Mouse (Mus musculus): ENCODE data around the gene Stmn3.

Stmn3 gene

DNA sequence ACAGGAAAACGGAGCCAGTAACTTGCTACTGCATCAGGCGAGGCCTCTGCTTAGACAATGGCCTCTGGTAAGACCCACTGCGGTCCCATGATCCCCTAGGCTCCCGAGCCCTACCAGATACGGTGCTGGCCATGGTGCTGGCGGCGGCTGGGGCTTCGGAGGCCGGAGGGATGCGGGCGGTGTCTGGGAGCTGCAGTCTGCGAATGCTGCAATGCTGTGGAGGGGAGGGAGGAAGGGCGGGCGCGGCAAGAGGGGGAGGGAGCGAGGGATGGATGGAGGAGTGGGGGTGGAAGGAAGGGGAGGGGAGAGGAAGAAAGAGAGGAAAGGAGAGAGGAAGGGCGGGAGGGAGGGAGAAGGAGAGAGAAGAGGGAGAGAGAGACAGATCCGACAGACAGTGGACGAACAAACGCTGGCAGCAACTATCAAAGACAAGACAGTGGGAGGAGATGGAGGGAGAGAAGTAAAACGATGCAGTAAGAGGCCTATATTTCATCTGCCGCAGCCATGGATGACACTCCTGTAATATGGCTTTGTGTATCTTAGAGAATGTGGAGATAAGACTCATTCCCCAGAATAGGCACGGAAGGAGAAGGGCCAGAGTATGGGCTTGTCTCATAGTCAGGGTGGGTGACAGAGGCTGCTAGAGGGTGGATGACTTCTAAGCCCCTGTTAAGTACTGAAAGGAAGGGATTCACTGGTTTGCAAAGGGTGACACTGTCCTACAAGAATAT, at the start of gene Stmn3:
Stmn3 (minus strand) TSS at position 421 of the 731 bp plus-strand sequence.
- DNase-seq, result peak; percentile 51 to 69

DNA sequence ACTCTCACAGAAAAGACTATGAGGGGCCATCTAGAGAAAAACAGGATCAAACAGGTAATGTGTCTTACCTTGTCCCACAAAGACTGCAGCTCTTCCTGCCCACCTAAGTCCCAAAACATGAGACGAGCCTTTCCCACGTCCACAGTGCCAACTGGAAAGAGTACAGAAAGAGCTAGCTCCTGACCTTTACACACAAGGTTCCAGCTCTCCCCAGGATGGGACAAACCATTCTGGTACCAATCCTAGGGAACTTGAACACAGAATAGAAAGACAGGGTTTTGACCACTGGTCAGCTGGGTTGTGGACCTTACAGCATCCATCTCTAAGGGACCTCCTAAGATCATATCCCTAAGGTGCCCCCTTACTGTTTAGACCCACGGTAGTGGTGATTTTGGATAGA, 49.6 kb upstream of the Stmn3 start:
- DNase-seq, result no peak

DNA sequence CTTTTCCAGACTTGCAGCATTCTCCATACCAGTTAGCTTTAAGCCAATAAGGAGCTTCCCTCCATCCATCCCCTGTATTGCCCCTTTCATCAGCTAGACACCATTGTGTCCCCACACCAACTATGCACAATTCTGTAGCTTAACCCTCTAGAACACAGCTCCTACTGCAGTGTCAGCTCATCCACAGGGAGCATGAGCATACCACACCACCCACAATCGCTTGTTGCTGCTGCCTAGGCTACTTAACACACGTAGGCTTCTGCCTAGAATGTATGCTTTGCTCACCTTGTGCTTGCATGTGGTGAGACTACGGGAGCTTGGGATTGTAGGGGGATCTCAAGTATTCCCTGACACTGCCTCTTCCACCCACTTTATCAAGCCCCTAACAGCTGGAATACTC, 42.5 kb upstream of the Stmn3 start:
- DNase-seq, result no peak

DNA sequence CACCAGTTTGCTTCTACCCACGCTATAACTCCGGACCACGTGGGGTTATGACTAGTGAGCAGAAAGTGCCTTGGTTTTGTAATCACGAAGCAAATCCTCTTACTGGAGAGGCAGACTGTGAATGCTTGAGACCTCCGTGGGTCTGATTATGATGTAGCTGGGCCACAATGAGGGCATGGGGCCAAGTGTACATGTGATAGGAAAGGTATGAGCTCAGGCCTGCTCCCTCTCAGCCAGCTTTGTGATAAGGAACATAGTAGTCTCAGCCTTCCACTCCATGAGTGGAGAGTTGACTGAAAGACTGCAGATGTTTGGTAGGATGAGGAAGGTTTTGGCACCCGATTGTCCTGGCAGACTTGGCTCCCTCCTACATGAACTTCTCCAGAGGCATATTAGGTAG, 28.5 kb upstream of the Stmn3 start:
- DNase-seq, result no peak

DNA sequence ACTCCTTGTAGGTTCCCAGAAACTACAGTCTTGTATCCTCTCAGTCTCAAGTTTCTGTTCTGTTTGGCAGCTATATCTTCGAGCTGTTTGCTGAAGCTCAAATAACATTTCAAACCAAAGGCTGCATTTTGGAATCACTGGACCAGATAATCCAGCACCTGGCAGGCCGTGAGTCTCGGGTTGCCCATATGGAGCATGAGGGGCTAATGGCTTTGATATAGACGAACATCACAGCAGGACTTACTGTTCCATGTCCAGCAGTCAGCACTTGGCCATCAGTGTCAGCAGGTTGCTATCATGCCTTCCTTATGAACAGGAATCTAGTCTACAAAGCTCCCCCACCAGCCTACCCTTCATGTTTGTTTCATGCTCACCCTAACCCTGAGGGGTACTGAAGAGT, 26.1 kb upstream of the Stmn3 start:
- no peak for DNase-seq

DNA sequence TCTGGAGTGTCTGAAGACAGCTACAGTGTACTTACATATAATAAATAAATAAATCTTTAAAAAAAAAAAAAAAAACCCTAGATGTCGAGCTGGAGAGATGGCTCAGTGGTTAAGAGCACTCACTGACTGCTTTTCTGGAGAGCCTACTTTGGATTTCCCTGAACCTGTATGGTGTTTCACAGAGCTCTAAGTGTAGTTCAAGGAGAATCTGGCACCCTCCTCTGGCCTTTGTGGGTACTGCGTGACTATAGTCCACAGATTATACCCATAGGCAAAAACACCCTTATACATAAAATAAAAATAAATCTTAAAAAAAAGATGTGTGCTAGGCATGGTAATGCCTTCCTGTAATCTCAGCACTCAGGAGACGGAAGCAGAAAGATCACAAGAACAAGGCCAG, 19.7 kb upstream of the Stmn3 start:
- peak; percentile 68 to 90 for DNase-seq

DNA sequence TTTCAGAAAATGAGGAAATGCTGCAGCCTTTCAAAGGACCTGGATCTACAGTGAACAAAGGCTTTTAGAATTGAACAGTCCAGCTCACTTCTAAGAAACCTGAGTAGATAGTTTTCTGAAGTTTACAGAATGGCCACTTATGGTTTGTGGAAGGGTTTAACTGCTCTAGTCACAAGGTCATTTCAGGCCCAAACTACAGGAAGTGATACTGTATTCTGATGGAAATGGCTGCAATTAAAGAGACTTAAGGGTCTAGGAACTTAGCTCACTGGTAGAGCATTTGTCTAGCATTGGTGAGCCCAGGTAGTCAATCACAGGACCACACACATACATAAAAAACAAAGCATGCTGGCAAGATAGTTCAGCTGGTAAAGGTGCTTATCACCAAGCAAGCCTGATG, 18.2 kb upstream of the Stmn3 start:
- DNase-seq, result no peak

DNA sequence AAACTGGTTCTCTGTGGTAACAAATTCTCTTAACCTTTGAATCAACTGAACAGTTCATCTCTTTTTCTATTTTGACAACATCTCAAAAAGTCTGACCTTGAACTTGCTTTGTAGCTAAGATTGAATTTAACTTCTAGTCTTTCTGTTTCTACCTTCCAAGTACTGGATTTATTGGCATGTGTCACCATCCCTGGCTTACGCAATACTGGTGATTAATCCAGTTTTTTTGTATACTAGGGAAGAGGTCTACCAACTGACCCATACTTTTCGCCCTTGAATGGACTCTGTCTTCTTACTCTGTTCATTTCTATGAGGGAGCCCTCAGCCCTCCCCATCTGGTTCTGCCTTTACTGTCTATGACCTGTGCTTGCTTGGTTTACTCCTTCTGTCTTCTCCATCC, 11.8 kb upstream of the Stmn3 start:
- no peak for DNase-seq

DNA sequence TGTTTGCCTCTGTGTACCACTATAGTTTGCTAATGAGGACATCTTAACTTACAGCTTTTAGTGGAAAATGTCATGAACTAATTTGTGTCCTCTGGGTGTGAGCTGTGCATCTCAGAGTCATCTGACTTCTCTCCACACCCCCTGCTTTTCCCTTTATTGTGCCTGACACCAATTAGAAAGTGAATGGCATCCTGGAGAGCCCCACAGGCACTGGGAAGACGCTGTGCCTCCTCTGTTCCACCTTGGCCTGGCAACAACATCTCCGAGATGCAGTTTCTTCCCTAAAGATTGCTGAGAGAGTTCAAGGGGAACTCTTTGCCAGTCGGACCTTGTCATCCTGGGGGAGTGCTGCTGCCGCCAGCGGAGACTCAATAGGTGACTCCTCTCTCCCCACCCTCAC, 7.8 kb upstream of the Stmn3 start:
- no peak for DNase-seq

DNA sequence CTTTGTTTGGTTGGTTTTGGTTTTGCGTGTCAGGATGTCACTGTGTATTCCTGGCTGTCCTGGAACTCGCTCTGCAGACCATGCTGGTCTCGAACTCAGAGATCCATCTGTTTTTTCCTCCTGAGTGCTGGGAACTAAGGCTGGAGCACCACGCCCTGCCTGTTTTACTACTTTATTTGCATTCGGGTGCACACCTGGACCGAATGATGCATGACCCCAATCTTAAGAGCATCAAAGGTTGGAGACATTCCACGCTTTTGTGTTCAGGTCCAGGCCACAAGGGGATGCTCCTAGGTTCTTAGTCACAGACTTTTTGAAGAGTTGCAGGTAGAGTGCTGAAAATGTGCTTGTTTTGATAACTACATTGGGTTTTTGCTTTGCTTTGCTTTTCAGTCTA, 5.8 kb upstream of the Stmn3 start:
- DNase-seq, result no peak

DNA sequence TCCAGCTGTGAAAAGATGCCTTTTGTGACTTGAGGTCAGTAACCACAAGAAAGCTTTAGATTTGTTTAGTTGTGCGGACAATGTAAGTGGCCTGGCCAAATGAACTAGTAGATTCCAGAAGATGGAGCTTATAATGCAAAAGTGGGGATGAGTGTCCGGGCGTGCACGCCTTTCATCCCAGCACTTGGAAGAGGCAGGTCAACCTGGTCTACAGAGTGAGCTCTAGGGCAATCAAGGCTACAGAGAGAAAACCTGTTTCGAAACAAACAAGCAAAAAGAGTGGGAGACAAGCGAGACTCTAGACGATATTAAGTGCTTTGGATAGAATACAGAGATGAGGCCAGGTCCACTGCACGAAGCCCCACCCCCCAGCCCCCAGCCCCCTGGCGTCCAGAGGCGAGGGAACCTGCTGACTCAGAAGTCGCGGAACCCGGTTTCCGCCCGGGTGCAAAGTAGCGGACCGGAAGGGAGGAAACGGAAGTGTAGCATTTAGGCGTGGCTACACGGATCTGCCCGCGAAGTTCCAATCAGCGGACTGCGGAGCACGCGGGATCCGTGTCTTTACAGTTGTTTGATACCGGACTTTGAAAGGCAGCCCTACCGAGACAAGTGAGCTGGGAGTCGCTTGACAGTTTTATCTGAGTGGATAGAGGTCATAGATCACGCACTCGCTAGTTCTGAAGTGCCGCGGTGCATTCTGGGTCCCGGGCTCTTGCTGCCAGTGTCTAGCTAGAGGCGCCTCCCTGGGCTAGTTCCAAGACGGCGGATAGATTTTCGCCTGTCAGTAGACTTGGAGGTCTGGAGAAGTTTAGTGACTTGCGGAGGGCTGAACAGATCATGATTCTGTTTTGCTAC, 5.2 kb upstream of the Stmn3 start, which contains the start of gene Rtel1:
Rtel1 (plus strand) TSS at position 492 of the 855 bp plus-strand sequence.
- peak; percentile 87 to 89 for DNase-seq

DNA sequence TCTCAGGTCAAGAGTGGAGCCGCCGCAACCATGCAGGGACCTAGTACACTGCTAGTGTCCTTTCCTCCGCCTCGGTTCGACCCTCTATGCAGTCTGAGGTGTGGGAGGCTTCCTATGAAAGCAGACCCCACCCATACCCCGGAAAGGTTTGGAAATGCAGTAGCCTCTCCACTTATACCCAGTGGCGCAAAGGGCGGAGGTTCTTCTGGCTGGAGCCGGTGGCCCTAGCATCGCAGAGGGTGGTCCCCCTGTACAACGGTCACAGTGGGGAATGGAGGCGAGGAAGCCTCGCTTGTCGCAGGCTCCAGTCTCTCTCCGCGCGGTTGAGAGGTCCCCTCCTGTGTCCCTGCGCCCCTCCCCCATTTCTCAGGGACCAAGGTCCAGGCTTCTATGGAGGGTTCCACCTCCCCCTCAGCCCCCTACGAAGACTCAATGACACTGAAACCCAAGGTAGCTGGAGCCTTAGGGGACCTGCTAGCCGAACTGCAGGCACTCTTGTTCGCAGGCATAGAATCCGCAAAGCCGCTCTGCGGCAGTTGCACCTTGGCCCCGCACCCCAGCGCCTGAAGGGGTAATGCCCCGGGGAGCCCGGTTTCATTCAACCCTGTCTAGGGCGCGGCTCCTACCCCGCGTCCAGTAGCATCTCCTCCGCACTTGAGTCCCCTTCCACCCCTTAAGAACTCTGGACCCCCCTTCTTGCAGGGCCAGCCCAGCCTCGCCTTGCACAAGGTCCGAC, 788 bp downstream of the Stmn3 start:
- DNase-seq, result no peak

DNA sequence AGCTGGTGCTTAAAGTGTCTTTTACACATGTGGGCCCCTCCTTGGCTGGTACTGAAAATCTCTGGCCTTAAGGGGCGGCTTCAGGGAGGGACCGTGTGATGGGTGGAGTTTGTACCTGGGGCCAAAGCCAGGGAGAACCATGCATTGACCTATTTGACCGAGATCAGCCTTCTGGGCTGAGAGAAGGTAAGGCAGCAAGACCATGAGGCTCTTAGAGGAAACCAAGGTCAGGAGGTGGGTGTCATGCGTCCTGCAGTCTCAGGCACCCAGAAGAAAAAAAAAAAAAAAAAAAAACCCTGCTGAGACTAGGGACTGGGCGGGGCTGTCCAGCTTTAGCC, 1.3 kb downstream of the Stmn3 start:
- no peak for DNase-seq

DNA sequence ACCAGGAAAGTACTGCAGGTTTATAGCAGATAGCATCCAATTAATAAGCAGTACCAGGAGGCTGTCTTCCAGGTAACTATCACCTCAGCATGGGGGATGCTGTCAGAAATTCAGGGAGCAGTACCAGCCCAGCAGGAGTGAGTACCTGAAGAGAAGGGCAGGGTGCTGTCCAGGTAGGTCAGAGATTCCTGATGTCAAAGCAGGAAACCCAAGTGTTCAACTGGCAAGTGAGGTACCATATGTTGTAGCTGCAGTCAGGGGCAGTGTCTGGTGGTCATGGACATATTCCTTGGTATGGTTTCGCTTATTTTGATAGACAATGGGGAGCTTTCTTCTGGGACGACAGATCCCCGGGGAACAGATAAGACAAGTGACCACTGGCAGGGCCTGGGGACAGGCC, 1.9 kb downstream of the Stmn3 start:
- no peak for DNase-seq

DNA sequence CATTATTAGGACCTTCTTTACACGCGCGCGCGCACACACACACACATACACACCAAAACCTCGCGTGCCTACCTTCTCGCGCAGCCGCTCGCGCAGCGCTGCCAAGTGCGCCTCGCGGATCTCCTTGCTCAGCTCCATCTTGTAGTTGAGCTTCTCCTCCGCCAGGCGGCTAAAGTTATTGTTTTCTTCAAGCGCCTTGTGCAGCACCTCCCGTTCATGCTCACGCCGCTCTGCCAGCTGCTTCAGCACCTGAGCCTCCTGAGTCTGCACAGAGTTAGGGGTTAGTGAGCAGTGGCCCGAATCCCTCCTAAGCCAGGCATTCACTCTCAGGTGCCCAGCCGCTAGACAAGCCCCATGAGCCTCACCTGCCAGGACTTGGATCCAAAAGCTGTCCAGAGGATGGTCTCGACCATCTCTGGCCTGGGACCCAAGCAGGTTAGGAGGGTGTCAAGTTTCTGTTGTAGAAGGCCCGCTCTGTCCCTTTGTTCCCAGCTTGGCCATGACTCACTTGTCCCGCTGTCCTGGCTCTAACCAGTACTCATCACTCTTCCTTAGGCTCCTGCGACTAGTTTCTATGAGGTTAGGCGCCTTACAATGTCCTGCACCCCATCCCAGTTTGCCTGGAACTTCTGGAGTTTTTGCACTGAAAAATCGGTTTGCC, 7.0 kb downstream of the Stmn3 start:
- peak; percentile 66 to 74 for DNase-seq

DNA sequence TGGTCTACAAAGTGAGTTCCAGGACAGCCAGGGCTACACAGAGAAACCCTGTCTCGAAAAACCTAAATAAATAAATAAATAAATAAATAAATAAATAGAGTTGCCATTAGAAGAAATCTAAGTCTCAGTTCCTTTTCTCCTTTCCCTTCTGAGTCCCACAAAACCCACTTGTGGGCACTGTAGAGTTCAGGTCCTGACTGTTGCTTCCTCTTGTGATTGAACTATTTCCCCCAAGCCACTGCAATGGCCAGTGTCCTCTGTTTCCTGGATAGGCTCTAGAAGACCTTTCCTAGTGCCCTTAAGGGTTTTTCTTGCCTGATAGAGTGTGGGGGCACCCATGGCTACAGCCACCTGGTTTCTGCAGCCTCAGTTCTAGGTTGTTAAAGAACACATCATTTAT, 9.4 kb downstream of the Stmn3 start:
- DNase-seq, result no peak

DNA sequence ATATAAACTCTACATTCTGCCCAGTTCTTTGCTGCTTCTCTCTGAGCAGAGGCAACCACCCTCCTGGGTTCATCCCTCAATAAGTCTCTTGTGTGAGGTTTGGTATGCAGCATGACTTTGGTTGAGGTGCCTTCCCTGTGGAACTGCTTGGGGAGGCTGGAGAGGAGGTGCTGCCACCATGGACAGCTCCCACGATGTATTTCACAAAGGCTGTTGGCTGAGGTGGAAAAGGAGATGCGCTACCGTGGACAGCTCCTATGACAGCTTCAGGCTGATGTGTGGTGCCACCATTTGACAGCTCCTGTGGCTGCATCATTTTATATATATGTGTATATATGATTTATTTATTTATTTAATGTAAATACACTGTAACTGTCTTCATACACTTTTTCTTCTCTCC, 12.3 kb downstream of the Stmn3 start:
- DNase-seq, result peak in 1 of 2 experiments; percentile 18

DNA sequence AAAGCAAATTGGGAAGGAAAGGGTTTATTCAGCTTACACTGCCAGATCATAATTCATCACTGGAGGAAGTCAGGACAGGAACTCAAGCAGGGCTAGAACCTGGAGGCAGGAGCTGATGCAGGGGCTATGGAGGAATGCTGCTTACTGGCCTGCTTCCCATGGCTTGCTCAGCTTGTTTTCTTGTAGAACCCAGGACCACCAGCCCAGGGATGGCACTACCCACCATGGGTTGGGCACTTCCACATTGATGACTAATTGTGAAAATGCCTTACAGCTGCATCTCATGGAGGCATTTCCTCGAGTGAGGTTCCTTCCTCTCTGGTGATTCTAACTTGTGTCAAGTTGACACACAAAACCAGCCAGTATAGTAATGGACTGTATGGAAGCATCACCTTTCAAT, 23.4 kb downstream of the Stmn3 start:
- DNase-seq, result no peak

DNA sequence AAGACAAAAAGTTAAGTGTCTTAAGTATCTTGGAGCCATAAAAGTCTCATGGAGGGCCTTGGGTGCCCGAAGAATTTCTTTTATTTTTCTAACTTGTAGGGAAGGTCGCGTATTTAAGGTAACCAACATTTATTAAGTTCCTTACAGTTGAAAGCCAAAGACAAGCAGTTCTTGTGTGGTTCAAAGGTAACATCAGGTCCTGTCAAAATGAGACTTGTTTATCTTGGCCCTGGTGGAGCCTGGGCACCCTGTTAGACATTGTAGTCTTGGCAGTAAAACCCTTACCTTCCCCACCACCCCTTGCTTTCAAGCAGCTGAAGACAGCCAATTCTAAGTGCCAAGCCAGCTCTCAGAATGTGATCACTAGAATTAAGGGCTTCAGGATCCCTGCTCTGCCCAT, 25.6 kb downstream of the Stmn3 start:
- DNase-seq, result peak in 1 of 2 experiments; percentile 32

DNA sequence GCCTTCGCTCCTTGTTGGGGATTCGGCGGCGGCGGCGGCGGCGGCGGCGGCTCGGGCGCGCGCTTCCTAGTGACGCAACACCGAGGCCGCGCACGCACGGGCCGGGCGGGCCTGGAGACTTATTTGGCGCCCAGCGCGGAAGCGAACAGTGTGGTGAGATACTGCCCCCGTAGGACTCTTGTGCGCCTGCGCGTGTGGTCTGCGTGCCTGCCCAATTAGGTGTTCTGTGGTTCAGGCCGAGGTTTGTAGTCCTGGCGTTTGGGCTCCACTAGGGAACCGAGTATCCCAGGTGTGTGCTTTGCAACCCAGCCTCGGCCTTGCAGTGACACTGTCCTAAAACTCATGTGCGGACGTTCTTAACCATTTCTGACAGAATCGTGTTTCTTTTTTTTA, 26.3 kb downstream of the Stmn3 start, which contains the start of gene Gmeb2:
Gmeb2 (minus strand) TSS at position 78 of the 393 bp plus-strand sequence.
- peak; percentile 95 to 98 for DNase-seq

DNA sequence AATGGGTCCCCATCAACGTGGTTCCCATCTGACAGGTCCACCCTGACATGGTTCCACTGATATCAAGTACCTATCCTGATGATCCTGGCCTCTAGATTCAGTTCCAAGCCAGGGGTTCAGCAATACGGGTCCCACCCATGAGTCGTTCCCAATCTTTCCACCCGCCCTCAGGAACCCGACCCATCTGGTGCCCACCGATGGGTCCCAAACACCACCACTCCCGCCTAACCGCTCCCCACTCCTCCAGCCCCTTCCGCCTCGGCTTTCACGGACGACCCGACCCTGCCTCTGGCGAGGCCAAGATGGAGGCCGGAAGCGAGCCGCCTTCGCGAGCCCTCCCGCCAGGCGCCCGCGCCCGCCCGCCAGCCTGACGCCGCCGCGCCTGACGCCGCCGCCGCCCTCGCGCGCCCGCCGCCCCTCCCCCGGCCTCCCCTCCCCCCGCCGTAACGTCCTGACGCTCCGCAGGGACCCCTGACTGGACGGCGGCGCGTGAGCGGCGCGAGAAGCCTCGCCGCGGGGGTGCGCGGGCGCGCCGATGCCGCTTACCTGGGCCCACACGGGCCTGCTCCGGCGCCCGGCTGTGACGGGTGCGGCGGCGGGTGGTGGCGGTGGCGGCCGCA, 26.9 kb downstream of the Stmn3 start:
- DNase-seq, result peak; percentile 82 to 93

DNA sequence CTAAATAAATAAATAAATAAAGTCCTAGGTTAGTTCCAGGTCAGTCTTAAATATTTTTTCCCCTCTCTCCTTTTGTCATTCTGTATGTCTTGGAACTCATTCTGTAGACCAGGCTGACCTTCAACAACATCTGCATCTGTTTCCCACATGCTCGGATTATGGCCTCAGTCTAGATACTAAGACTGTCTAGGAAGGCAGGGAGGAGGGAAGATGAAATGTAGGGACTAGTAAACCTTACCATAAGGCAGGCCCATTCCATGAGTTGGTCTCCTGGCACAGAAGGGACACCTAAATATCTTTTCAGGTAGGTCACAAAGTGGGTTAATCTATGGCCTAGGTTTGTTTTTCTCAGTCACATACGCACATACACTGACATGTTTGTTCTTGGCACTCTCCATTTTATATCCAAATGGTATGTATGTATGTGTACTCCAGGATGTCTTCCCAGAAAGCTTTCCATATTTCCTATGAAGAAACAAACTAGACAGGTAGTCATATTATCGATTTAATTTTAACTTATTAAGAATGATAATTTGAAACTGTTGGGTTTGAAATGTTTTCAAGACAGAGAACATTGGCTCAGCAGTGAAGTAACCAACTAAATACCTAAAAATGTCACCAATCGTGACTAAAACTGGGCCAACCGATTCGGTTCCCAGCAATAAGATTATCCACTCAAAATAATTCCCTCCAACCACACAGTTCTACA, 27.5 kb downstream of the Stmn3 start:
- DNase-seq, result no peak
